Mouse (Mus musculus): ENCODE data around the gene Camk2d. TPM values are rescaled to one million over a fixed set of nuclear protein-coding genes. Genes with fewer than 3 reads are reported as not detected.

The Camk2d gene
- total and polyA plus RNA-seq, 3 experiments: 66.1 to 80.4 (median 77.3) TPM

- TF ChIP-seq ZKSCAN1 (IDR thresholded peaks at IDR 0.05; ENCODE audit: borderline replicate concordance, low read depth, low read length) (no peak), POLR2AphosphoS2 (IDR thresholded peaks at IDR 0.05; ENCODE audit: low read depth, low read length) (no peak), CTCF (conservative IDR thresholded peaks at IDR 0.05 in 1 of 2, IDR thresholded peaks at IDR 0.05 in 1 of 2; ENCODE audit: low read depth in 2 of 2, low read length in 2 of 2) (no peak), BHLHE40 (IDR thresholded peaks at IDR 0.05; ENCODE audit: low read depth, low read length) (no peak), SMC3 (IDR thresholded peaks at IDR 0.05; ENCODE audit: low read depth, low read length) (no peak), MAX (IDR thresholded peaks at IDR 0.05; ENCODE audit: low read length) (no peak), TBP (conservative IDR thresholded peaks at IDR 0.05; ENCODE audit: low read depth, low read length) (no peak), JUND (conservative IDR thresholded peaks at IDR 0.05; ENCODE audit: low read depth, low read length) (no peak), CHD1 (IDR thresholded peaks at IDR 0.05; ENCODE audit: low read depth, low read length) (no peak), HCFC1 (IDR thresholded peaks at IDR 0.05; ENCODE audit: low read depth, low read length) (no peak), MXI1 (IDR thresholded peaks at IDR 0.05; ENCODE audit: low read depth, low read length) (no peak), ZMIZ1 (IDR thresholded peaks at IDR 0.05; ENCODE audit: low read depth, low read length) (no peak), UBTF (IDR thresholded peaks at IDR 0.05; ENCODE audit: low read depth, low read length) (no peak), NRF1 (IDR thresholded peaks at IDR 0.05; ENCODE audit: low read depth, low read length) (no peak), GABPA (IDR thresholded peaks at IDR 0.05; ENCODE audit: insufficient replicate concordance, low read depth, low read length) (no peak), PAX5 (IDR thresholded peaks at IDR 0.05; ENCODE audit: low read length) (no peak), ETS1 (conservative IDR thresholded peaks at IDR 0.05; ENCODE audit: low read depth, low read length) (no peak)
- in situ Hi-C loops (cut with MboI; ENCODE audit: low pct_ligation_motif_present, low pct_unique_long_range_greater_than_20kb, low sequenced_read_pairs): no loop called here
- Histone ChIP-seq H3K4me1 (ENCODE audit: control insufficient read depth in 1 of 2, insufficient read depth in 2 of 2) (peaks cover 8 to 75% of the 10 kb centered on the region in 2 experiments), H3K36me3 (replicated peaks in 1 of 2; ENCODE audit: control insufficient read depth in 1 of 2, insufficient read depth in 1 of 2, low read length in 1 of 2) (peaks cover under 1 to 19% of the 10 kb centered on the region in 2 experiments), H3K9me3 (replicated peaks; ENCODE audit: low read length) (no peaks in the 10 kb centered on the region), H3K9ac (ENCODE audit: insufficient read depth, low read depth) (no peak overlapping the region), H3K4me2 (ENCODE audit: insufficient read depth, low read depth, poor library complexity, severe bottlenecking) (no peak overlapping the region), H3K27me3 (replicated peaks) (no peaks in the 10 kb centered on the region), H3K27ac (ENCODE audit: insufficient read depth, low read depth) (no peak overlapping the region), H3K4me3 (replicated peaks in 1 of 3; ENCODE audit: low read depth in 2 of 3, low read length in 2 of 3, poor library complexity in 1 of 3) (no peak overlapping the region), H3K79me2 (replicated peaks; ENCODE audit: control insufficient read depth, extremely low read depth, insufficient read depth, poor library complexity, severe bottlenecking) (peaks cover 47% of the 10 kb centered on the region)
- no peak for DNase-seq (ENCODE audit: extremely low read depth)
- dilution Hi-C loops (cut with MboI; ENCODE audit: extremely low pct_ligation_motif_present, extremely low pct_unique_long_range_greater_than_20kb, low sequenced_read_pairs): no loop called here
Observed at GRCm38 (mm10) chr3:126631583-126631982, 35.5 kb downstream of the Camk2d start.

DNA sequence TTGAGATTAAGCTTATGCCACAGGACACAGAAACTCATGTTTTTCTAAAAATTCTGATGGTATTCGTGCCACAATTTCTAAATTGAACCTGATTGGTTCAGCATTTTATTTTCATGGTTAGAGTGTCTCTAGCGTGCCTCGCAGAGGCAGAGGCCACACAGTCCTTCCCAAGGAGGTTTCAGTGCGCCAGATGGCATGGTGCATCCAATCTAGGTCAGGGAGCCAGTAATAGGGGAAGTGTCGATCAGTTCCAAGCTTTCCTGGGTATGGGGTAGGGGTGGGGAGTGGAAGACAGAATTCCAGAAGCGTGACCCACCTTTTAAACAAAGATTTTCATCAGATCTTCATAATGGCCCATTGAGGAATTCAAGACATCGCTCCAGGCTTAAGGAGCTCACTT is 36.5 kb downstream of the Camk2d start:
- Histone ChIP-seq H3K9ac (ENCODE audit: insufficient read depth, low read depth) (no peak overlapping the region), H3K4me3 (replicated peaks in 1 of 3; ENCODE audit: low read depth in 2 of 3, low read length in 2 of 3, poor library complexity in 1 of 3) (no peak overlapping the region), H3K27me3 (replicated peaks) (no peaks in the 10 kb centered on the region), H3K9me3 (replicated peaks; ENCODE audit: low read length) (no peaks in the 10 kb centered on the region), H3K36me3 (replicated peaks in 1 of 2; ENCODE audit: control insufficient read depth in 1 of 2, insufficient read depth in 1 of 2, low read length in 1 of 2) (peaks cover 2 to 19% of the 10 kb centered on the region in 2 experiments), H3K27ac (ENCODE audit: insufficient read depth, low read depth) (no peak overlapping the region), H3K4me2 (ENCODE audit: insufficient read depth, low read depth, poor library complexity, severe bottlenecking) (no peak overlapping the region), H3K4me1 (ENCODE audit: control insufficient read depth in 1 of 2, insufficient read depth in 2 of 2) (peaks cover 8 to 65% of the 10 kb centered on the region in 2 experiments), H3K79me2 (replicated peaks; ENCODE audit: control insufficient read depth, extremely low read depth, insufficient read depth, poor library complexity, severe bottlenecking) (peaks cover 45% of the 10 kb centered on the region)
- dilution Hi-C loops (cut with MboI; ENCODE audit: extremely low pct_ligation_motif_present, extremely low pct_unique_long_range_greater_than_20kb, low sequenced_read_pairs) (no loop called here), in situ Hi-C loops (cut with MboI; ENCODE audit: low pct_ligation_motif_present, low pct_unique_long_range_greater_than_20kb, low sequenced_read_pairs) (no loop called here)
- no peak for TF ChIP-seq CHD2 (IDR thresholded peaks at IDR 0.05; ENCODE audit: low read length)
- TF ChIP-seq MAX (IDR thresholded peaks at IDR 0.05; ENCODE audit: low read length): no peak
- no peak for TF ChIP-seq IRF4 (IDR thresholded peaks at IDR 0.05; ENCODE audit: low read depth, low read length)
- no peak for TF ChIP-seq TBP (conservative IDR thresholded peaks at IDR 0.05; ENCODE audit: low read depth, low read length)
- TF ChIP-seq MYC (IDR thresholded peaks at IDR 0.05; ENCODE audit: low read depth, low read length): no peak
- no peak for TF ChIP-seq MXI1 (IDR thresholded peaks at IDR 0.05; ENCODE audit: low read depth, low read length)
- no peak for TF ChIP-seq RAD21 (IDR thresholded peaks at IDR 0.05; ENCODE audit: low read depth, low read length)
- no peak for TF ChIP-seq GABPA (IDR thresholded peaks at IDR 0.05; ENCODE audit: insufficient replicate concordance, low read depth, low read length)
- no peak for TF ChIP-seq KAT2A (IDR thresholded peaks at IDR 0.05; ENCODE audit: insufficient replicate concordance, low read length)
- no peak for TF ChIP-seq ELF1 (IDR thresholded peaks at IDR 0.05; ENCODE audit: low read depth, low read length)
- no peak for TF ChIP-seq USF1 (IDR thresholded peaks at IDR 0.05; ENCODE audit: low read depth, low read length)
- DNase-seq (ENCODE audit: extremely low read depth): no peak

Data from CH12.LX (cell line).